ENCODE assay signal across 9 mouse cellular contexts in the genomic region with DNA sequence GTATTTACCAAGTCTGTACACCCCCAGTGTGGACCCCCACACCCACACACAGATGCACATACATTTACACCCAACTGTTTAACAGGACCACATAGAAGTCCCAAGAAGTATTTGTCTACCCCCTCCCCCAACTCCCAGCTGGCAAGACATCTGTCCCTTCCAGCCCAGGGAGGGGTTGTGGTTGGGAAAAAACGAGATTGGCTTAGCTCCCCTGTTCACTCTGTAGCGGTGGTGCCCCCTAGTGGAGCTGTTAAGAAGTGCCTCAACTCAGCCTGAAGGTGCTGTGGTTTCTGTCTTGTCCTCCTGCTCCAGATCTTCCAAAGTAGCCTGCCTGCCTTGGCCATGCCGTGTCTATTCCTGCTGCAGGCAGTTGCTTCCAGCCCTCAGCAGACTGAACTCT. TPM values are rescaled to one million over a fixed set of nuclear protein-coding genes. Genes with fewer than 3 reads are reported as not detected.
A peak's percentile ranks its signal among the peaks of the same experiment; 100 is the strongest.
DNase-seq lines count a peak whose midpoint lies in the region; ATAC-seq and TF ChIP-seq lines count a peak whose summit lies in the region.
"Had no signal": no experiment of that assay in that cellular context is flagged by ENCODE, and none has a peak within 500 bp of the region (broad histone marks: within the 10 kb centered on the region; RNA-seq: fewer than 3 reads in every experiment).

No protein-coding gene starts in this region.

- H3K27ac ChIP-seq in midbrain, embryonic 10.5 days (replicated peaks): no peak overlapping the region
- H3K27ac ChIP-seq in midbrain, embryonic 15.5 days: no peak overlapping the region
- no peak overlapping the region for H3K27ac ChIP-seq in kidney, adult 2 months (ENCODE audit: insufficient read depth, low read depth, low read length)
- H3K27ac ChIP-seq in limb, embryonic 10.5 days: no peak overlapping the region
- H3K27ac ChIP-seq in stomach, postnatal 0 days (replicated peaks): no peak overlapping the region

- 18% methylated on average over 3 of the region's 3 CpGs for WGBS in midbrain, embryonic 10.5 days
- WGBS in midbrain, embryonic 15.5 days: 18% methylated on average over 3 of the region's 3 CpGs
- 0% methylated on average over 3 of the region's 3 CpGs for WGBS in kidney, adult 2 months
- WGBS in limb, embryonic 10.5 days: 16% methylated on average over 3 of the region's 3 CpGs
- 5% methylated on average over 3 of the region's 3 CpGs for WGBS in stomach, postnatal 0 days

- H3K4me1 ChIP-seq in midbrain, embryonic 10.5 days: peaks cover 27% of the 10 kb centered on the region
- no peaks in the 10 kb centered on the region for H3K4me1 ChIP-seq in midbrain, embryonic 15.5 days
- no peaks in the 10 kb centered on the region for H3K4me1 ChIP-seq in kidney, adult 2 months (ENCODE audit: control insufficient read depth, insufficient read depth, low read length)
- H3K4me1 ChIP-seq in limb, embryonic 10.5 days: peaks cover 13% of the 10 kb centered on the region
- H3K4me1 ChIP-seq in stomach, postnatal 0 days (replicated peaks; ENCODE audit: control insufficient read depth, insufficient read depth): no peaks in the 10 kb centered on the region; the same call in 1 of the 2 replicates

- H3K27me3 ChIP-seq in midbrain, embryonic 10.5 days (ENCODE audit: low read depth, poor library complexity, severe bottlenecking): no peaks in the 10 kb centered on the region
- no peaks in the 10 kb centered on the region for H3K27me3 ChIP-seq in midbrain, embryonic 15.5 days (replicated peaks)
- H3K27me3 ChIP-seq in kidney, adult 2 months (replicated peaks; ENCODE audit: control insufficient read depth, insufficient read depth, low read length): no peaks in the 10 kb centered on the region
- peaks cover 18% of the 10 kb centered on the region for H3K27me3 ChIP-seq in limb, embryonic 10.5 days (ENCODE audit: low read depth, poor library complexity, severe bottlenecking)
- H3K27me3 ChIP-seq in stomach, postnatal 0 days (ENCODE audit: control insufficient read depth, insufficient read depth, low read length): no peaks in the 10 kb centered on the region

- H3K9ac ChIP-seq in midbrain, embryonic 15.5 days: no peak overlapping the region
- no peak overlapping the region for H3K9ac ChIP-seq in stomach, postnatal 0 days (ENCODE audit: low read length)

- no peaks in the 10 kb centered on the region for H3K36me3 ChIP-seq in midbrain, embryonic 10.5 days
- no peaks in the 10 kb centered on the region for H3K36me3 ChIP-seq in midbrain, embryonic 15.5 days (replicated peaks)
- H3K36me3 ChIP-seq in kidney, adult 2 months (ENCODE audit: control insufficient read depth, insufficient read depth, low read length): no peaks in the 10 kb centered on the region
- H3K36me3 ChIP-seq in limb, embryonic 10.5 days: no peaks in the 10 kb centered on the region
- no peaks in the 10 kb centered on the region for H3K36me3 ChIP-seq in stomach, postnatal 0 days (ENCODE audit: control insufficient read depth, insufficient read depth, low read length)

- peak; percentile 90 for TF ChIP-seq CTCF in kidney, adult 2 months (conservative IDR thresholded peaks at IDR 0.05; ENCODE audit: insufficient read depth, insufficient read length, low read depth, low read length)
- peak; percentile 92 for TF ChIP-seq CTCF in stomach, postnatal 0 days (IDR thresholded peaks at IDR 0.05; ENCODE audit: low read depth)

- 0 out of 2 replicates have a peak overlapping the region, but pooled peaks have one; percentile 2 for H3K4me3 ChIP-seq in midbrain, embryonic 10.5 days
- H3K4me3 ChIP-seq in midbrain, embryonic 15.5 days: no peak overlapping the region
- no peak overlapping the region for H3K4me3 ChIP-seq in kidney, adult 2 months (ENCODE audit: insufficient read depth, low read depth, low read length)
- H3K4me3 ChIP-seq in limb, embryonic 10.5 days: no peak overlapping the region
- H3K4me3 ChIP-seq in stomach, postnatal 0 days (ENCODE audit: low read depth, low read length): no peak overlapping the region
- H3K4me3 ChIP-seq: erythroblast, embryonic 14.5 days had no signal

- no peak for TF ChIP-seq POLR2A in kidney, adult 2 months (IDR thresholded peaks at IDR 0.05; ENCODE audit: low read depth, low read length)

- no peak for ATAC-seq in midbrain, embryonic 15.5 days (replicated peaks)
- peak; percentile 43; the same call in 1 of the 2 replicates for ATAC-seq in stomach, postnatal 0 days (ENCODE audit: low FRiP score, low TSS enrichment)

- TF ChIP-seq EP300 in stomach, postnatal 0 days (optimal IDR thresholded peaks at IDR 0.05): no peak

- no peaks in the 10 kb centered on the region for H3K9me3 ChIP-seq in midbrain, embryonic 10.5 days (replicated peaks)
- H3K9me3 ChIP-seq in midbrain, embryonic 15.5 days: no peaks in the 10 kb centered on the region
- H3K9me3 ChIP-seq in limb, embryonic 10.5 days (replicated peaks): no peaks in the 10 kb centered on the region
- no peaks in the 10 kb centered on the region for H3K9me3 ChIP-seq in stomach, postnatal 0 days (ENCODE audit: control insufficient read depth, low read length)

- H3K4me2 ChIP-seq in midbrain, embryonic 15.5 days: no peak overlapping the region
- no peak overlapping the region for H3K4me2 ChIP-seq in stomach, postnatal 0 days (replicated peaks; ENCODE audit: low read depth)

- DNase-seq in midbrain, embryonic 10.5 days (ENCODE audit: low spot score): peak; percentile 78
- peak; percentile 81 for DNase-seq in cerebellum, adult 9-10 months
- DNase-seq in frontal cortex, postnatal 14 days (ENCODE audit: low spot score in 2 of 2): peak; percentile 65 to 66
- peak; percentile 72 for DNase-seq in kidney, adult 2 months
- DNase-seq in limb, embryonic 10.5 days (ENCODE audit: low spot score): peak; percentile 85
- DNase-seq in naive thymus-derived CD4-positive, alpha-beta T cell, adult 2 months (ENCODE audit: low read depth): peak; percentile 86
- DNase-seq in stomach, postnatal 0 days (ENCODE audit: low spot score): peak; percentile 76

RNA-seq across cellular contexts. Expression of a gene that starts 1.0 kb away (rescaled TPM):
- polyA plus RNA-seq in midbrain, embryonic 10.5 days (2016; fragmentation: Nextera tagmentation; extraction: Ambion mirVana): 0.10 TPM in 1 of 2 replicates, not detected in the other
- not detected in 2 replicates for polyA plus RNA-seq in midbrain, embryonic 15.5 days (2015; fragmentation: Nextera tagmentation; extraction: Ambion mirVana)
- polyA plus RNA-seq in kidney, adult 2 months (2012; rRNA removed): 0.12 and 0.58 TPM in 2 replicates
- polyA plus RNA-seq in limb, embryonic 10.5 days (2016; fragmentation: Nextera tagmentation; extraction: Ambion mirVana): not detected in 2 replicates
- polyA plus RNA-seq in stomach, postnatal 0 days (2015; fragmentation: Nextera tagmentation; extraction: Ambion mirVana): 0.23 and 0.41 TPM in 2 replicates
- polyA plus RNA-seq: erythroblast, embryonic 14.5 days had no signal

RNA-seq across cellular contexts. Expression of a gene that starts 13.2 kb away (rescaled TPM):
- polyA plus RNA-seq in midbrain, embryonic 10.5 days (2016; fragmentation: Nextera tagmentation; extraction: Ambion mirVana): 0.10 and 0.15 TPM in 2 replicates
- polyA plus RNA-seq in midbrain, embryonic 15.5 days (2015; fragmentation: Nextera tagmentation; extraction: Ambion mirVana): not detected in 2 replicates
- polyA plus RNA-seq in kidney, adult 2 months (2012; rRNA removed): 0.11 and 1.9 TPM in 2 replicates
- polyA plus RNA-seq in limb, embryonic 10.5 days (2016; fragmentation: Nextera tagmentation; extraction: Ambion mirVana): 0.03 TPM in 1 of 2 replicates, not detected in the other
- 0.02 and 0.12 TPM in 2 replicates for polyA plus RNA-seq in stomach, postnatal 0 days (2015; fragmentation: Nextera tagmentation; extraction: Ambion mirVana)
- polyA plus RNA-seq: erythroblast, embryonic 14.5 days had no signal

RNA-seq across cellular contexts. Expression of a gene that starts 21.6 kb away (rescaled TPM):
- 13.4 and 15.0 TPM in 2 replicates for polyA plus RNA-seq in midbrain, embryonic 10.5 days (2016; fragmentation: Nextera tagmentation; extraction: Ambion mirVana)
- 18.2 and 19.1 TPM in 2 replicates for polyA plus RNA-seq in midbrain, embryonic 15.5 days (2015; fragmentation: Nextera tagmentation; extraction: Ambion mirVana)
- 35.0 and 38.1 TPM in 2 replicates for polyA plus RNA-seq in kidney, adult 2 months (2012; rRNA removed)
- 21.8 and 24.7 TPM in 2 replicates for polyA plus RNA-seq in limb, embryonic 10.5 days (2016; fragmentation: Nextera tagmentation; extraction: Ambion mirVana)
- 12.7 and 13.2 TPM in 2 replicates for polyA plus RNA-seq in stomach, postnatal 0 days (2015; fragmentation: Nextera tagmentation; extraction: Ambion mirVana)

RNA-seq across cellular contexts. Expression of a gene that starts 51.8 kb away (rescaled TPM):
- polyA plus RNA-seq in midbrain, embryonic 10.5 days (2016; fragmentation: Nextera tagmentation; extraction: Ambion mirVana): 0.99 TPM in 2 replicates
- 1.1 and 1.4 TPM in 2 replicates for polyA plus RNA-seq in midbrain, embryonic 15.5 days (2015; fragmentation: Nextera tagmentation; extraction: Ambion mirVana)
- 2.7 and 17.9 TPM in 2 replicates for polyA plus RNA-seq in kidney, adult 2 months (2012; rRNA removed)
- 2.4 and 2.6 TPM in 2 replicates for polyA plus RNA-seq in limb, embryonic 10.5 days (2016; fragmentation: Nextera tagmentation; extraction: Ambion mirVana)
- polyA plus RNA-seq in stomach, postnatal 0 days (2015; fragmentation: Nextera tagmentation; extraction: Ambion mirVana): 1.9 TPM in 2 replicates
